Mouse (Mus musculus): ENCODE measurements around the gene Hscb. TPM values are rescaled to one million over a fixed set of nuclear protein-coding genes. Genes with fewer than 3 reads are reported as not detected.

Gene Hscb
- polyA plus RNA-seq, 1 experiment, result 24.4 TPM

- Histone ChIP-seq H3K4me3 (replicated peaks; ENCODE audit: insufficient read depth, low read depth, low read length) (no peak overlapping the region), H3K4me1 (ENCODE audit: control insufficient read depth, insufficient read depth, low read length) (no peaks in the 10 kb centered on the region), H3K27me3 (ENCODE audit: control insufficient read depth, insufficient read depth, low read length) (no peaks in the 10 kb centered on the region), H3K27ac (ENCODE audit: insufficient read depth, low read length) (no peak overlapping the region)
- WGBS, result 94% methylated on average over 8 of the region's 8 CpGs
- DNase-seq, result no peak
- no peak for TF ChIP-seq POLR2A (IDR thresholded peaks at IDR 0.05; ENCODE audit: borderline replicate concordance, insufficient read depth, low read length)
- no peak for TF ChIP-seq CTCF (IDR thresholded peaks at IDR 0.05; ENCODE audit: borderline replicate concordance, insufficient read depth, low read depth, low read length)
Observed at GRCm38 (mm10) chr5:110826781-110827495, 12.6 kb downstream of the Hscb start.

GRCm38 (mm10) chr5:110824421-110824820 is 15.2 kb downstream of the Hscb start:
- H3K27ac ChIP-seq (ENCODE audit: insufficient read depth, low read length), result no peak overlapping the region
- H3K4me1 ChIP-seq (ENCODE audit: control insufficient read depth, insufficient read depth, low read length), result no peaks in the 10 kb centered on the region
- no peak for DNase-seq
- TF ChIP-seq POLR2A (IDR thresholded peaks at IDR 0.05; ENCODE audit: borderline replicate concordance, insufficient read depth, low read length) (no peak), CTCF (IDR thresholded peaks at IDR 0.05; ENCODE audit: borderline replicate concordance, insufficient read depth, low read depth, low read length) (no peak)
- WGBS, result 90% methylated on average over 4 of the region's 4 CpGs
- H3K4me3 ChIP-seq (replicated peaks; ENCODE audit: insufficient read depth, low read depth, low read length), result no peak overlapping the region
- no peaks in the 10 kb centered on the region for H3K27me3 ChIP-seq (ENCODE audit: control insufficient read depth, insufficient read depth, low read length)

- Histone ChIP-seq H3K4me1 (ENCODE audit: control insufficient read depth, insufficient read depth, low read length) (peaks cover 13% of the 10 kb centered on the region), H3K27me3 (ENCODE audit: control insufficient read depth, insufficient read depth, low read length) (no peaks in the 10 kb centered on the region), H3K27ac (ENCODE audit: insufficient read depth, low read length) (peak within 1 kb of the TSS; percentile 62), H3K4me3 (replicated peaks; ENCODE audit: insufficient read depth, low read depth, low read length) (peak within 1 kb of the TSS; percentile 84)
- no peak for TF ChIP-seq CTCF (IDR thresholded peaks at IDR 0.05; ENCODE audit: borderline replicate concordance, insufficient read depth, low read depth, low read length)
- TF ChIP-seq POLR2A (IDR thresholded peaks at IDR 0.05; ENCODE audit: borderline replicate concordance, insufficient read depth, low read length), result peak; percentile 89
- peak; percentile 100 for DNase-seq
- WGBS, result under 1% methylated on average over 69 of the region's 80 CpGs
Observed at GRCm38 (mm10) chr5:110809667-110810325, 29.8 kb downstream of the Hscb start, which contains the start of gene Ulk1. Gene Ulk1 (minus strand): TSS chr5:110810097.

DNA sequence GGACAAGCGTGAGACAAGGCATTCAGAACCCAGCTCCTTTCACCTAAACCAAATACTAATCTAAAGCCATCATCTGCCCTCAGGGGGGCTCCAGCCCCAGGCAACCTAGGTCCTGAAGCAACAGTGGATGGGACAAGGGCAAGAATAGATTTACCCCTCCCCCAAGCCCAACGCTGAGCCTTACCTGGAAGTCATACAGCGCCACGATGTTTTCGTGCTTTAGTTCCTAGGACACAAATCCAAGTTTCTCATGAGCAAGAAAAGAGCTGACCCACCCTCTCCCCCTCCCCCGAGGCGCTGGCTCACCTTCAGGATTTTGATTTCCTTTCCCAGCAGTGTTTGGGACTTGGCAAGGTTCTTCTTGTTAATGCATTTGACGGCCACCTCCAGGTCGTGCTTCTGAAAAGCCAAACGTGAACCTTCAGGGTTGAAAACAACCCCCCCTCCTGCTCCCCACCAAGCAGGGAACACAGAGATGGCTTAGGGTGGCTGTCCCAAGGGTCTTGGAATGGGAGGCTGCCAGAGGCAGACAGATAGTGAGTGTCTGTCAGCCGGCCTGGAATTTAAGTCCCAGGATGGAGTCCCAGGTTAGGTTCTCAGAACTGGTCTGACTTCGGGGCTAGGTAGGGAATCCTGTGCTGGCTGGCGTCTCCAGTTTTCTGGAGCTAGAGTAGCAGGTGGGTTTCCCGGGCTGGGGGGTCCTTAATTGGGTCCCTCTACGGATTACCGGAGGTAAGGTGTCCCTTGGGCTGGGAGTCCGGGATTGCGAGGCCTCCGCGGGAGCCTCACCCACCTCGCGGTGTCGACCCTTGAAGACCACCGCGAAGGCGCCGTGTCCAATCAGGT is 30.5 kb downstream of the Hscb start:
- WGBS, result under 1% methylated on average over 27 of the region's 27 CpGs
- DNase-seq, result peak; percentile 55 to 60
- H3K4me1 ChIP-seq (ENCODE audit: control insufficient read depth, insufficient read depth, low read length), result peaks cover 17% of the 10 kb centered on the region

DNA sequence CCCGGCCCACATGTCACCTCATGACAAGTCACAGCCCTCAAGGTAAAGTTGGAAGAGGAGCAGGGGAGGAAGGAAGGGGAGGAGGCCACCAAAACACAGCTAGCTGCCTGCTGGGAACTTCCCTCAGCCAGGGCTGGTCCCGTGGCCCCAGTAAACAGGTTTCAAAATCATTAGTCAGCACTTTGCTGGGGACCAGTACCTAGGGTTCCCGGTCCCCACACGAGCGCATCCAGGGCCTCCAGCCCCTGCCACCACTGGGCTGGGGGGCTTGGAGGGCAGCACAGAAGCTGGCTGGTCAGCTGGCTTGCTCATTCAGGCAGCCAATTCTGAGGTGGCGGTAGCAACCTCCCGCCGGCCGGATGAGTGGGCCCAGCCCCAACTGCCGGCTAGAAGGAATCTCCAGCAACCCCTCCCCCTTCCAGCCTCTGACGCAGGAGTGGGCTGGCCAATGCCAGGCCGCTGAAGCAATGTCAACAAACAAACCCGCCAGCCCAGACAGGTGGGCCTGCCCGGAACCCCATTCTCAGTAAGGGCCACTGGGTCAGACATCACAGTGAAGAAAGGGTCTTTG is 31.4 kb downstream of the Hscb start:
- H3K4me1 ChIP-seq (ENCODE audit: control insufficient read depth, insufficient read depth, low read length), result peaks cover 17% of the 10 kb centered on the region
- H3K27ac ChIP-seq (ENCODE audit: insufficient read depth, low read length), result peak overlapping the region; percentile 88
- H3K27me3 ChIP-seq (ENCODE audit: control insufficient read depth, insufficient read depth, low read length), result no peaks in the 10 kb centered on the region
- under 1% methylated on average over 14 of the region's 14 CpGs for WGBS
- DNase-seq, result peak; percentile 92 to 94
- peak overlapping the region; percentile 84 for H3K4me3 ChIP-seq (replicated peaks; ENCODE audit: insufficient read depth, low read depth, low read length)
- TF ChIP-seq CTCF (IDR thresholded peaks at IDR 0.05; ENCODE audit: borderline replicate concordance, insufficient read depth, low read depth, low read length) (no peak), POLR2A (IDR thresholded peaks at IDR 0.05; ENCODE audit: borderline replicate concordance, insufficient read depth, low read length) (0 out of 2 replicates have a peak, but pooled peaks have one; percentile 32)

More for the DNA sequence above, 30.5 kb downstream of the Hscb start:
- no peak for TF ChIP-seq CTCF (IDR thresholded peaks at IDR 0.05; ENCODE audit: borderline replicate concordance, insufficient read depth, low read depth, low read length)
- peak overlapping the region; percentile 84 for H3K4me3 ChIP-seq (replicated peaks; ENCODE audit: insufficient read depth, low read depth, low read length)
- no peaks in the 10 kb centered on the region for H3K27me3 ChIP-seq (ENCODE audit: control insufficient read depth, insufficient read depth, low read length)
- H3K27ac ChIP-seq (ENCODE audit: insufficient read depth, low read length), result peak overlapping the region; percentile 65

GRCm38 (mm10) chr5:110807453-110807852 is 32.1 kb downstream of the Hscb start:
- TF ChIP-seq CTCF (IDR thresholded peaks at IDR 0.05; ENCODE audit: borderline replicate concordance, insufficient read depth, low read depth, low read length) (no peak), POLR2A (IDR thresholded peaks at IDR 0.05; ENCODE audit: borderline replicate concordance, insufficient read depth, low read length) (no peak)
- Histone ChIP-seq H3K4me3 (replicated peaks; ENCODE audit: insufficient read depth, low read depth, low read length) (peak overlapping the region; percentile 84), H3K27ac (ENCODE audit: insufficient read depth, low read length) (peak overlapping the region; percentile 88), H3K27me3 (ENCODE audit: control insufficient read depth, insufficient read depth, low read length) (no peaks in the 10 kb centered on the region), H3K4me1 (ENCODE audit: control insufficient read depth, insufficient read depth, low read length) (peaks cover 22% of the 10 kb centered on the region)
- DNase-seq, result peak in 1 of 2 experiments; percentile 25
- WGBS, result 44% methylated on average over 4 of the region's 4 CpGs

DNA sequence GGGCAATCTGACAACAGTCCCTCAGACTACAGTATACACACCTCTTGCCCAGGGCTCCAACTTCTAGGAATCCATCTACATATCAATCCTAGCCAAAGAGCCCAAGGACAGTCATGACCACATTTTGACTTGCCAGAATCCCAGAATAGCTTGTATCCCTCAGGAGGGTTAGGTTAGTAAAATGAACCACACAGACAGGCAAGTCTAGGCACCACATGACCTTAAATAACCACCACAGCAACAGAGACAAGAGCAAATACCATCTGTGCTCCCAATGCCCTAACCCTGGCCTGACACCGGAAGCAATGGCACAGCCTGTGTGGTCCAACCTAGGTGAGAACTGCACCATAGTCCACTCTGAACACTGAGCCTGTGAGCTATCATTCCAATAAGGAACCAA is 32.9 kb downstream of the Hscb start:
- no peak for DNase-seq
- WGBS, result 24% methylated on average over 1 of the region's 1 CpGs
- H3K4me1 ChIP-seq (ENCODE audit: control insufficient read depth, insufficient read depth, low read length), result peaks cover 27% of the 10 kb centered on the region
- no peaks in the 10 kb centered on the region for H3K27me3 ChIP-seq (ENCODE audit: control insufficient read depth, insufficient read depth, low read length)
- H3K4me3 ChIP-seq (replicated peaks; ENCODE audit: insufficient read depth, low read depth, low read length), result peak overlapping the region; percentile 1
- TF ChIP-seq CTCF (IDR thresholded peaks at IDR 0.05; ENCODE audit: borderline replicate concordance, insufficient read depth, low read depth, low read length) (no peak), POLR2A (IDR thresholded peaks at IDR 0.05; ENCODE audit: borderline replicate concordance, insufficient read depth, low read length) (no peak)
- no peak overlapping the region for H3K27ac ChIP-seq (ENCODE audit: insufficient read depth, low read length)
